ENCODE assay signal across 8 mouse cellular contexts in the genomic region with DNA sequence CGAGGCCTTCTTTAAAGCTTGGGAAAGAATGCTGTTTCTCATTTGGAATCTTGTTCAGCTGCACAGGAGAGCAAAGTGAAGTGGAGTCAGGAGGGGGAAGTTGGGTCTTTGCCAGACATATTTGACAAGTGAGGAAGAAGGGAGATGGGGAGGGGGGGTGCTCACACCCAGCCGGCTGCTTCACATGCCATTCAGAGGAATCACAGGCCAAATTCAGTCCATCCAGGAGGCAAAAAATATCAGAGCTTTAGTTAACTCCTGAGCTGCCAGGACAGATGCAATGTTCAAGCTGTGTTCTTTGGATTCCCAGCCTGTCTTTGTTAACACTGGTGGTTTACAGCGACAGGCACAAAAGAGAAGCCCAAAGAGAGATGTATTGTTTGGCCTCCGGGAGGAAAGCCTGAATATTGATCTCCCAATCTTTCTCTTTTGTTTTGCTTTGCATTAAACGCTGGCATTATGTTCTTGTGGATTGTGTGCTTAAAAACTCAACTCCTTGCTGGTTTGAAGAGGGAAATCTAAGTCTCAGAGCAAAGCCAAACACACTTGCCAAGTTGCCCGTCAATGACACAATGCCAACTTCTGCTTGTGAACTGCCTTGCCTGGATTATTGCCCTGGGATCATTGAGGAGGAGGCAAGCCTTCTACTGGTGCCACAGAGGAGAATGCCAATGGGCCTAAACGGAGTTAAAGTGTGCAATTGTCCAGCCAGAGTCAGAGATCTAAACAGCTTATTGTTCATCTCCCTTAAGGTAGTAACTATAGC.
A peak's percentile ranks its signal among the peaks of the same experiment; 100 is the strongest.
DNase-seq lines count a peak whose midpoint lies in the region; ATAC-seq and TF ChIP-seq lines count a peak whose summit lies in the region.

No protein-coding gene starts in this region.

- peak; percentile 10 to 41 for DNase-seq in kidney, postnatal 25 days
- DNase-seq in brain, embryonic 14.5 days (ENCODE audit: low read depth): peak; percentile 99
- DNase-seq in forebrain, postnatal 0 days: peak; percentile 92
- DNase-seq in hindbrain, embryonic 14.5 days (ENCODE audit: low spot score): peak; percentile 77
- DNase-seq in lung, postnatal 36 days: peak; percentile 92
- DNase-seq in thymus, postnatal 10 days (ENCODE audit: low spot score in 2 of 2): no peak
- no peak for DNase-seq in spleen, postnatal 14 days (ENCODE audit: low spot score in 2 of 2)

- WGBS in kidney, embryonic 14.5 days: 46% methylated on average over 7 of the region's 7 CpGs
- 5% methylated on average over 7 of the region's 7 CpGs for WGBS in forebrain, postnatal 0 days
- WGBS in hindbrain, embryonic 14.5 days: 7% methylated on average over 7 of the region's 7 CpGs

- no peak overlapping the region for H3K27ac ChIP-seq in kidney, embryonic 14.5 days (ENCODE audit: low read depth, low read length)
- H3K27ac ChIP-seq in forebrain, postnatal 0 days (ENCODE audit: low read depth, low read length): peak overlapping the region; percentile 90
- H3K27ac ChIP-seq in hindbrain, embryonic 14.5 days: peak overlapping the region; percentile 54

- H3K4me2 ChIP-seq in kidney, embryonic 14.5 days (replicated peaks; ENCODE audit: low read depth, low read length): no peak overlapping the region
- peak overlapping the region; percentile 0; the same call in 1 of the 2 replicates for H3K4me2 ChIP-seq in forebrain, postnatal 0 days (ENCODE audit: low read depth)
- no peak overlapping the region for H3K4me2 ChIP-seq in hindbrain, embryonic 14.5 days (replicated peaks)

- H3K9ac ChIP-seq in kidney, embryonic 14.5 days (ENCODE audit: low read depth, low read length): no peak overlapping the region
- no peak overlapping the region; the same call in 1 of the 2 replicates for H3K9ac ChIP-seq in forebrain, postnatal 0 days
- H3K9ac ChIP-seq in hindbrain, embryonic 14.5 days: 0 out of 2 replicates have a peak overlapping the region, but pooled peaks have one; percentile 13

- no peak overlapping the region for H3K4me3 ChIP-seq in kidney, embryonic 14.5 days (ENCODE audit: low read length)
- no peak overlapping the region for H3K4me3 ChIP-seq in forebrain, postnatal 0 days (ENCODE audit: low read depth, low read length)
- no peak overlapping the region for H3K4me3 ChIP-seq in hindbrain, embryonic 14.5 days (replicated peaks; ENCODE audit: low read length)

- TF ChIP-seq POLR2A in brain, embryonic 14.5 days (IDR thresholded peaks at IDR 0.05; ENCODE audit: borderline replicate concordance, extremely low read depth, insufficient read depth, insufficient read length, poor library complexity, severe bottlenecking): no peak

- ATAC-seq in kidney, embryonic 14.5 days (ENCODE audit: low FRiP score, low TSS enrichment): no peak
- peak; percentile 91 for ATAC-seq in forebrain, postnatal 0 days
- ATAC-seq in hindbrain, embryonic 14.5 days (ENCODE audit: low FRiP score): peak; percentile 88

- TF ChIP-seq CTCF in brain, embryonic 14.5 days (IDR thresholded peaks at IDR 0.05; ENCODE audit: borderline replicate concordance, extremely low read depth, insufficient read depth, insufficient read length): no peak
- TF ChIP-seq CTCF in forebrain, postnatal 0 days (IDR thresholded peaks at IDR 0.05; ENCODE audit: low read depth): no peak

- no peaks in the 10 kb centered on the region for H3K4me1 ChIP-seq in kidney, embryonic 14.5 days (ENCODE audit: control insufficient read depth, insufficient read depth, low read length)
- peaks cover 13% of the 10 kb centered on the region; the same call in 1 of the 2 replicates for H3K4me1 ChIP-seq in forebrain, postnatal 0 days (ENCODE audit: insufficient read depth)
- peaks cover 23% of the 10 kb centered on the region for H3K4me1 ChIP-seq in hindbrain, embryonic 14.5 days (replicated peaks; ENCODE audit: control insufficient read depth, insufficient read depth, low read length)

- H3K9me3 ChIP-seq in kidney, embryonic 14.5 days (ENCODE audit: control insufficient read depth, low read length): no peaks in the 10 kb centered on the region
- no peaks in the 10 kb centered on the region for H3K9me3 ChIP-seq in forebrain, postnatal 0 days (ENCODE audit: low read length)
- no peaks in the 10 kb centered on the region for H3K9me3 ChIP-seq in hindbrain, embryonic 14.5 days (ENCODE audit: control insufficient read depth, low read length)

- no peaks in the 10 kb centered on the region for H3K27me3 ChIP-seq in kidney, embryonic 14.5 days (ENCODE audit: control insufficient read depth, insufficient read depth, low read length)
- no peaks in the 10 kb centered on the region for H3K27me3 ChIP-seq in forebrain, postnatal 0 days (ENCODE audit: insufficient read depth, low read length)
- no peaks in the 10 kb centered on the region for H3K27me3 ChIP-seq in hindbrain, embryonic 14.5 days (ENCODE audit: control insufficient read depth, insufficient read depth, low read length)

- H3K36me3 ChIP-seq in kidney, embryonic 14.5 days (ENCODE audit: control insufficient read depth, insufficient read depth, low read length): no peaks in the 10 kb centered on the region
- no peaks in the 10 kb centered on the region for H3K36me3 ChIP-seq in forebrain, postnatal 0 days (ENCODE audit: insufficient read depth)
- no peaks in the 10 kb centered on the region for H3K36me3 ChIP-seq in hindbrain, embryonic 14.5 days (replicated peaks; ENCODE audit: control insufficient read depth, insufficient read depth)

Comparison
In these comparisons a context has a peak if more than half of its experiments do, and no peak if none do; other contexts are left out.
1. DNase-seq: peak in kidney, postnatal 25 days (2 of 2), brain, embryonic 14.5 days (single experiment), forebrain, postnatal 0 days (single experiment), hindbrain, embryonic 14.5 days (single experiment) and lung, postnatal 36 days (single experiment); none in thymus, postnatal 10 days (0 of 2) and spleen, postnatal 14 days (0 of 2).